Mouse (Mus musculus) heart, postnatal 25 days (tissue): ENCODE measurements around the gene Reps2. TPM values are rescaled to one million over a fixed set of nuclear protein-coding genes. Genes with fewer than 3 reads are reported as not detected.

ENCODE experiments used
- DNase-seq: peaks from one replicate; pipeline ENCODE4 v3.0.0; 2022; ENCODE audit warnings: low spot score
- intact Hi-C: fragments of 180-260 bp; cut with DNase I; formaldehyde crosslinking; loops from one replicate; pipeline ENCODE4 v1.15.1; 2025
- total RNA-seq, 2 experiments: library from RNA; stranded (reverse); gene quantifications; 2 replicates each; pipeline ENCODE4 v1.2.3; 2021

Gene Reps2
- total RNA-seq, 2 experiments from 2014 or later, result 0.88 to 1.7 TPM

DNA sequence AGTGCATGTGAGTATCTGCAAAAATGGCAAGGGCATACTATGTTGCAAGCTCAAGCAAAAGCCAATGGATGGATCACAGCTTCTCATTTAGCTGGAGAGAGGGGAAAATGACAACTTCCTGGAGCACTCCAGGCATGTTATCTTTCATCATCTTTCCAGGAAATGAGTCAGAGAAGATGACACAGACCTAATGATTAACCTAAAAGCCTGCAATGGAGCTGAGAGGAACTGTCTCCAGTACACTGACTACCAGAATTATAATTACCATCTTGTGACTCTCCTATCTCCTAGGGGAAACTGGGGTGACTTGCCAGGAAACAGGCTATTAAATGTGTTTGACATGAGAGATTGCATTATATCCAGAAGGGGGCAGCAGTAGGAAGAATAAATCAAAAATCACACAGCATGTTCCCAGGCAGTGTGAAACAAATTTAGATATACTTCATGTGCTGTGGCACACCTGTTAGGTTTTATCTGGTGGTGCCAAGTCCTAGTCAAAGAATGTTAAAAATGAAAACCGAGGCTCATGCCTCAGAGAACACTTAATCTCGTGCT is 132.9 kb downstream of the Reps2 start:
- no peak for DNase-seq
- intact Hi-C loops, result no loop called here

DNA sequence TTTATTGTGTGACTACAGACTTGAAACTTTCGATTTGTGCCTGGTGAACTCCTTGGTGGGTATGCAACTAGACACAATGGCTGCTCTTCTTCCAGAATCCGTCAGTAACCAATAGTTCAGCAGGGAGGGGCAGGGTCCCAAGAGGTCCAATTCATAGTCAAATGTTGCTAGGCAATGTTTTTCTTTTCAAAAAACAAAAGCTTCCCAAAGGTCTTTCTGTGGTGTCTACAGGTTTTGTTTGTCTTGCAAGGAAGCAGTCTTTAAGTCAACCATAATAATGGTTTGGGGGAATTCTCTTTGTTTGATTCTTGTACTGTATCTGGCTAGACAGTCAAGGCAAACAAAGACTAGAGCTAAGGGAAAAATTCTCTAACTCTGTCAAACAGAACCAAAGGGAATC is 138.3 kb downstream of the Reps2 start:
- intact Hi-C loops, result no loop called here
- DNase-seq, result no peak

GRCm38 (mm10) chrX:162503436-162503835 is 140.0 kb downstream of the Reps2 start:
- intact Hi-C loops, result no loop called here
- DNase-seq, result no peak

DNA sequence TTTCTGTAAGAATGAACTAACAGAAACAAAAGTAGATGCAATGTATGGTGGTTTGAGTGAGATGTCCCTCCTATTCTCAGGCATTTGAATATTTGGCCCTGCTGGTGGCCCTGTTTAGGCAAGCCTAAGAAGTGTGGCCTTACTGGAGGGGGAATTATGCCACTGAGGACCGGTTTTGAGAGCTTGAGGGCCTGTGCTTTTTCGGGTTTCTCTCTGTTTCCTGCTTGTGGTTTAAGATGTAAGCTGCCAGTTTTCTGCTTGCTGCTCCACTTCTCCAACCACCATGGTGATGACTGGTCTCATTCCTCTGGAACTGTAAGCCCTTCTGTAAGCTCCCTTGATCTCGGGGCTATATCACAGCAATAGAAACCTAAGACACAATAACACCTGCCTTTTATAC is 142.5 kb downstream of the Reps2 start:
- intact Hi-C loops, result no loop called here
- DNase-seq, result no peak

DNA sequence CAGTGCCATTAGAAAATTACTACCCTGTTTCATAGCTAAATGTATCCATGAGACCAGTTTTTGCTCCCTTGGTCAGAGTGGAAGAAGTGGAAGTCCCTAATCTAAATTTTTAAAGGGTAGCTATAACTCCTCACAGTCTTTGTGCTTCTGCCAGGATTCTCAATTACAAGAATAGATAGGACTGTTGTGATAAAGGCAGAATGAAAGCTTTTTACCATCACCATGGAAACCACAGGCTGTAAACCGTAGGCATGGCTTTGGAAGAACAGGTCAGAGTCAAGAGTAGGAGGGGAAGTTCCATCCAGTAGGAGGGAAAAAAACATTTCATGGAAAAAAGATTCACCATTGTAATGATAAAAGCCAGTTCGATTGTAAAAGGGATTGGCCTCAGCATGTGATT is 147.0 kb downstream of the Reps2 start:
- intact Hi-C loops, result no loop called here
- DNase-seq, result no peak

- intact Hi-C loops, result no loop called here
- DNase-seq, result no peak
Measured at GRCm38 (mm10) chrX:162488630-162489029, 154.8 kb downstream of the Reps2 start.

DNA sequence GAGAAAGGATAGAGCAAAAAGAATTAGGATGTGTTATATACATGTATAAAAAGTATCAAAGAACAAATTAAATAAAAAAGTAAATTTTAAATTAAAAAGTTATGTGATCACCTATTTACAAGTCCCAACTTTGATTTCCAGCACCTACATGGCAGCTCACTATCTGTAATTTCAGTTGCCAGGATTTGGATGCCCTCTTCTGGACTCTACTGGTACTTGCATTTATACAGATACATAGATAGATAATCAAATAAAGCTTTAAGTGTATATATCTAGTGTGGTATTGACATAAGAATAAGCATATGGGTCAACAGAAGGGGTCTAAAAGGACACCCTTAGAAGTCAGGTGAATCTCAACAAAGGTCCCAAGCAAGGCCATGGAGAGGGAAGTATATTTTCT is 155.7 kb downstream of the Reps2 start:
- no peak for DNase-seq
- intact Hi-C loops, result no loop called here

- intact Hi-C loops, result no loop called here
- no peak for DNase-seq
Measured at GRCm38 (mm10) chrX:162470213-162470612, 173.2 kb downstream of the Reps2 start.

GRCm38 (mm10) chrX:162462156-162462555 is 181.3 kb downstream of the Reps2 start:
- intact Hi-C loops, result no loop called here
- no peak for DNase-seq

DNA sequence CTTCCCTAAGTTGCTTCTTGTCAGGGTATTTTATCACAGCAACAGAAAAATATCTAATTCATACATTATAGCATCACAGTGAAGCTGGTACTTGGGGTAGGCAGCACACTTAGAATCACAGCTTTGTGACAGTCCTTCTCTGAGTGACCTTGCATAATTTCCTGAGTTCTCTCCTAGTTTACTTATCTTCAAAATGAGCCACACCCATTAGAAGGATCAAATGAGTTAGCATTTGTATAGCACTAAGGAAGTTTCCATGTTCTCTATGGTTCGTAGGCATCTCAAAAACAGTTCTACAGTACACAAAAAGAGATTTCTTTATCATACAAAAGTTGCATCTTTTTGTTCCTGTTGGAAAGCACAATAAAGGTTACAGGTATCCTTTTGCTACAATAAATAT is 187.0 kb downstream of the Reps2 start:
- DNase-seq, result no peak
- intact Hi-C loops, result loop anchor here (10.0 kb wide), 1 partner anchor 492 kb away; no protein-coding TSS in a partner anchor

GRCm38 (mm10) chrX:162455364-162455763 is 188.1 kb downstream of the Reps2 start:
- DNase-seq, result no peak
- intact Hi-C loops, result loop anchor here (10.0 kb wide), 1 partner anchor 491 kb away; no protein-coding TSS in a partner anchor

GRCm38 (mm10) chrX:162453821-162454402 is 189.5 kb downstream of the Reps2 start:
- DNase-seq, result no peak
- intact Hi-C loops, result loop anchor here (5.0 to 10.0 kb wide), 3 partner anchors 292 to 582 kb away; no protein-coding TSS in a partner anchor

- no peak for DNase-seq
- intact Hi-C loops, result loop anchor here (5.0 to 10.0 kb wide), 3 partner anchors 290 to 580 kb away; no protein-coding TSS in a partner anchor
Measured at GRCm38 (mm10) chrX:162452642-162453041, 190.8 kb downstream of the Reps2 start.

- DNase-seq, result no peak
- intact Hi-C loops, result no loop called here
Measured at GRCm38 (mm10) chrX:162447974-162448373, 195.5 kb downstream of the Reps2 start.

DNA sequence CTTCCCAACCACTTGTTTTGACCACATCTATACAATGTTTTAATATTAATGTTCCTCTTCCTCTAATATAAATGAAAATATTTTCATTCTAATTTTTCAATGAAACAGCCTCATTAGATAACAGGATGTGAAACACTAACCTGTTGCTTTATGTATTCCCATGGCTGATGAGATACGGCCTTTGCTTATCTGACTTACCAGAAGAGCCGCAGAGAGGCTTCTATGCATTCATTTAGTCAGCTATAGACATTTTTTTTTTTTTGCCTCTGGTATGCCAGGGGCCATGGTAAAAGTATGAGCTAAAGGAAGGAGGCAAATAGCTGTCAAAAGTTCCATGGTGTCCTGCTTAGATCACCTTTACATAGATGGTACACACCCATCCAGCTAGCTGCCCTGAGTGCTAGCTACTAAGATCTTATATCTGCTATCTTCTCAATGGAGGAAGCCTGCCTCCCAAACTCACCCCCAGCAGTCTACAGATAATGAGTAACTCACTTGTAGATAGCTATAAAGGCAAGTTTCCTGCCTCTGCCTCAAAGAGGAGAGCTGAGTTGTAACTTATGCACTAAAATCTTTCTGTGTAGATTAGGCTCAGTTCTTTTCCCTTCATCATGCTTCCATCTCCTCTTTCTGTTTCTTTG is 196.7 kb downstream of the Reps2 start:
- no peak for DNase-seq
- intact Hi-C loops, result no loop called here

DNA sequence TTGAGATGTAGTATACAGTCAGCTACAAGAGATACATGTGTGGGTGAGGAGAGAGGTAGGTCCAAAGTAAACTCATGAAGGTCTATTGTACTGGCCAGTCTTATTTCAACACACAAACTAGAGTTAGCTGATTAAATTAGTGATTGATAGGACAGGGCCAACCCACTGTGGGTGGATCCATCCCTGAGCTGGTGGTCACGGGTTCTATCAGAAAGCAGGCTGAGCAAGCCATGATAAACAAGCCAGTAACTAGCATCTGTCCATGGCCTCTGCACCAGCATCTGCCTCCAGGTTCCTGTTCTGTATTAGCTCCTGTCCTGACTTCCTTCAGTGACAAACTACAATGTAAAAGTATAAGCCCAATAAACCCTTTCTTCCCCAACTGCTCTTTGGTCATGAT is 200.1 kb downstream of the Reps2 start:
- no peak for DNase-seq
- intact Hi-C loops, result no loop called here

GRCm38 (mm10) chrX:162442970-162443369 is 200.5 kb downstream of the Reps2 start:
- DNase-seq, result no peak
- intact Hi-C loops, result no loop called here

DNA sequence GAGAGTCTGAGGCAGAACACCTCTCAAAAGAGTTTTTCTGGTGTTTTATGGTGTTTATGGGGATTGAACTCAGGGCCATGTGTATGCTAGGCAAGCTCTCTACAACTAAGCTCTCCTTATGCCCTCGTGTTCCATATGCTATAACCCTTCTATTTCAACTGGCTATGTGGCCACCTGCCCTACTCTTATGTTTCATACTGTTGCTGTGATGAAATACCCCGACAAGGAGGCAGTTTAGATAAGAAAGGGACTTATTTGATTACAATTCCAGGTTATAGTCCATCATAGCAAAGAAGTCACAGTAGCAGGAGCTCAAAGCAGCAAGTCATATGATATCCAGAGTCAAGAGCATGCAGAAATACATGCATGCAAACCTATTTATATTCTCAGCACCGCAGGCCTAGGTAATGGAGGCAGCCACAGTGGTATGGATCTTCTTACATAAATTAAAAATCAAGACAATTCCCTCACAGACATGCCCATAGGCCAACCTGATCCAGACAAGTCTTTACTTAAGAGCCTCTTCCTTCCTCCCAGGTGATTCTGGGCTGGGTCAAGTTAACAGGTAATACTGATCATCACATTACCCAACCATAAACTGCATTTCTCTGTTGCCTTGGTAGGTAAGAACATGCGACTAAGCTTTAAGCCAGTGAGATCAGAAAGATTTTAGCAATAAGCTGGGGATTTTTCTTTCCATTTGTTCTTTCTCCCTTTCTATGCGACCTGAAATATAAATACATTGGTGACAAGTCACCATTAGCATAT is 210.5 kb downstream of the Reps2 start:
- intact Hi-C loops, result no loop called here
- DNase-seq, result no peak

DNA sequence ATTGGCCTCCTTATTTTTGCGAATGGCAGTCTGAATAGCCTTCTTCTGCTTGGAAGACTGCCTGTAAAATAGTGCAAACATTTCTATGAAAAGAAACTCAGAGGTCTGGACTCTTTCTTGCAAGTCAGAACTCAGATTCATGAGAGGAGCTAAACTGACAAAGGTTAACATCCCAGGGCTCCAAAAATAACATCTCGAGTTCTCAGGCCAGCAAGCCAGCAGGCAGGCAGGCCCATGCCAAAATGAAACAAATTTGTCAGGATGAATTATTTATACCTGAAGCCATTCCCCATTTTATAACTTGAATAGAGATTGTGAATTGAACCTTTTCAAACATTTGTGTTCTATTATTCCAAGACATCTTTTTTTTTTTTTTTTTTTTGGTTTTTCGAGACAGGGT is 215.8 kb downstream of the Reps2 start:
- intact Hi-C loops, result no loop called here
- no peak for DNase-seq

GRCm38 (mm10) chrX:162419431-162419830 is 224.0 kb downstream of the Reps2 start:
- no peak for DNase-seq
- intact Hi-C loops, result no loop called here

DNA sequence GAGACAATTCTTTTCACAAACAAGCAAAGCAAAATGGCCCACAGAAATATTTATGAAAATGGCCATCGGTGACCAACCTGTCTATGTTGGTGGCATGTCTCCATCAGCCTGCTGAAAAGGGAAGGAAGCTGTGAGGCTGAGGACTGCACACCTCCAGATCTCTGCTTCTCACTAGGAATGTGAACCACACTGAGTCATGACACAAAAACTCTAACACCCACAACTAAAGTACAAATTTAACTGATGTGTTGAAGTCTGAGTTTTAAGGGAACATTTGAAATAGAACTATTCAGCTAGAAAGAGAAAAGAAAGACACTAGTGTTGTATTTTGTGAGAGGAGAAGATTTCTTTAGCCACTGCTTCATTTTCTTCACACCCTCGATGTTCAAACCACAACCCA is 230.3 kb downstream of the Reps2 start:
- intact Hi-C loops, result no loop called here
- DNase-seq, result no peak
